ENCODE assay signal across 8 mouse cellular contexts in the genomic region with DNA sequence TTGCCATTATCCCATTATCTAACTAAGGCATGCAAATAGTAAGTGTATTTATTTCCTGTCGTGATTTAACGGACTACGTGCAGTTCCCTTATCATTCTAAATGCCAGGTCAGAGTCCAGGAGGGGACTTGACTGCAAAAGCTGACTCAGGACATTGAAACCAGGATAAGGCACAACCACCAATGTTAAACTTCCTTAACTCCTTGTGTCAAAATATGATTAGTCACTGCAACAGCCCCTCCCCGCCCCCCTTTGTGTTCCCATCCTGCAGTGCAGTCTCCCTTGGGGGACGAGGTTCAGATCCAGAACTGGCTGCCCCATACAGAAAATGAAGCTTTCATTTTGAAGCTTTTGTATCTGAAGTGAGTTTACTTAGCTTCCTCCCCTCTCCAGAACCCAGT. TPM values are rescaled to one million over a fixed set of nuclear protein-coding genes. Genes with fewer than 3 reads are reported as not detected.
DNase-seq lines count a peak whose midpoint lies in the region; ATAC-seq lines count a peak whose summit lies in the region.

No protein-coding gene starts in this region.

- peak overlapping the region; percentile 81 for H3K9ac ChIP-seq in forebrain, embryonic 11.5 days (ENCODE audit: low read length)
- peak overlapping the region; percentile 96; the same call in 1 of the 2 replicates for H3K9ac ChIP-seq in intestine, embryonic 15.5 days

- H3K4me1 ChIP-seq in forebrain, embryonic 11.5 days (replicated peaks; ENCODE audit: control insufficient read depth, insufficient read depth, low read length): no peaks in the 10 kb centered on the region
- peaks cover 7% of the 10 kb centered on the region for H3K4me1 ChIP-seq in intestine, embryonic 15.5 days (replicated peaks)

- no peaks in the 10 kb centered on the region for H3K9me3 ChIP-seq in forebrain, embryonic 11.5 days (ENCODE audit: control insufficient read depth, low read length)
- H3K9me3 ChIP-seq in intestine, embryonic 15.5 days: no peaks in the 10 kb centered on the region

- no peak overlapping the region for H3K4me3 ChIP-seq in forebrain, embryonic 11.5 days (ENCODE audit: low read depth, low read length)
- H3K4me3 ChIP-seq in intestine, embryonic 15.5 days (replicated peaks): peak overlapping the region; percentile 84

- H3K4me2 ChIP-seq in forebrain, embryonic 11.5 days (ENCODE audit: low read depth, low read length, severe bottlenecking): peak overlapping the region; percentile 47; the same call in 1 of the 2 replicates
- peak overlapping the region; percentile 63 for H3K4me2 ChIP-seq in intestine, embryonic 15.5 days (replicated peaks)

- no peak for ATAC-seq in forebrain, embryonic 11.5 days (replicated peaks; ENCODE audit: low FRiP score)
- ATAC-seq in intestine, embryonic 15.5 days: peak; percentile 46
- ATAC-seq in megakaryocyte progenitor cell, adult 5-6 weeks (replicated peaks; ENCODE audit: poor library complexity): peak; percentile 40

- H3K36me3 ChIP-seq in forebrain, embryonic 11.5 days (ENCODE audit: control insufficient read depth, insufficient read depth, low read length): no peaks in the 10 kb centered on the region
- no peaks in the 10 kb centered on the region for H3K36me3 ChIP-seq in intestine, embryonic 15.5 days

- WGBS in forebrain, embryonic 11.5 days: 62% methylated on average over 5 of the region's 5 CpGs
- 34% methylated on average over 5 of the region's 5 CpGs for WGBS in intestine, embryonic 15.5 days

- no peak overlapping the region for H3K27ac ChIP-seq in forebrain, embryonic 11.5 days (ENCODE audit: low read depth, low read length)
- H3K27ac ChIP-seq in intestine, embryonic 15.5 days: peak overlapping the region; percentile 95

- H3K27me3 ChIP-seq in forebrain, embryonic 11.5 days (ENCODE audit: control insufficient read depth, insufficient read depth, low read length): no peaks in the 10 kb centered on the region
- no peaks in the 10 kb centered on the region for H3K27me3 ChIP-seq in intestine, embryonic 15.5 days (replicated peaks)

- peak; percentile 20 for DNase-seq in urinary bladder, postnatal 14 days (ENCODE audit: low spot score)
- no peak for DNase-seq in urinary bladder, adult 2 months (ENCODE audit: low spot score)
- DNase-seq in forebrain, embryonic 11.5 days (ENCODE audit: low spot score): no peak
- no peak for DNase-seq in frontal cortex, adult 2 months (ENCODE audit: extremely low spot score in 1 of 2, low spot score in 1 of 2)
- DNase-seq in layer of hippocampus, adult 9-11 months: no peak
- no peak for DNase-seq in layer of hippocampus, adult 11-12 months (ENCODE audit: low spot score)

RNA-seq across cellular contexts. Expression of a gene that starts 0.7 kb away (rescaled TPM):
- polyA plus RNA-seq in urinary bladder, adult 2 months (2012; rRNA removed): 14.5 and 15.6 TPM in 2 replicates
- 21.8 and 25.0 TPM in 2 replicates for polyA plus RNA-seq in forebrain, embryonic 11.5 days (2014; fragmentation: Nextera tagmentation; extraction: Ambion mirVana)
- polyA plus RNA-seq in intestine, embryonic 15.5 days (2015; fragmentation: Nextera tagmentation; extraction: Ambion mirVana): 14.9 and 15.7 TPM in 2 replicates
- 14.7 and 16.9 TPM in 2 replicates for total RNA-seq in megakaryocyte progenitor cell, adult 5-6 weeks (2015)
- 11.2 and 19.2 TPM in 2 replicates for total RNA-seq in megakaryocyte progenitor cell, adult 5-6 weeks (2017)
- 27.0 and 30.3 TPM in 2 replicates for polyA plus RNA-seq in frontal cortex, adult 2 months (2012; rRNA removed)

RNA-seq across cellular contexts. Expression of a gene that starts 12.3 kb away (rescaled TPM):
- polyA plus RNA-seq in urinary bladder, adult 2 months (2012; rRNA removed): 15.3 and 20.2 TPM in 2 replicates
- 0.11 and 0.27 TPM in 2 replicates for polyA plus RNA-seq in forebrain, embryonic 11.5 days (2014; fragmentation: Nextera tagmentation; extraction: Ambion mirVana)
- polyA plus RNA-seq in intestine, embryonic 15.5 days (2015; fragmentation: Nextera tagmentation; extraction: Ambion mirVana): 1.6 and 1.8 TPM in 2 replicates
- 0.10 and 0.15 TPM in 2 replicates for total RNA-seq in megakaryocyte progenitor cell, adult 5-6 weeks (2015)
- total RNA-seq in megakaryocyte progenitor cell, adult 5-6 weeks (2017): 0.14 TPM in 1 of 2 replicates, not detected in the other
- polyA plus RNA-seq in frontal cortex, adult 2 months (2012; rRNA removed): 18.1 and 18.2 TPM in 2 replicates

RNA-seq across cellular contexts. Expression of a gene that starts 48.3 kb away (rescaled TPM):
- 0.40 and 2.3 TPM in 2 replicates for polyA plus RNA-seq in urinary bladder, adult 2 months (2012; rRNA removed)
- polyA plus RNA-seq in forebrain, embryonic 11.5 days (2014; fragmentation: Nextera tagmentation; extraction: Ambion mirVana): not detected in 2 replicates
- polyA plus RNA-seq in intestine, embryonic 15.5 days (2015; fragmentation: Nextera tagmentation; extraction: Ambion mirVana): 1,145 and 3,143 TPM in 2 replicates
- total RNA-seq in megakaryocyte progenitor cell, adult 5-6 weeks (2015): not detected in 2 replicates
- total RNA-seq in megakaryocyte progenitor cell, adult 5-6 weeks (2017): not detected in 2 replicates
- polyA plus RNA-seq in frontal cortex, adult 2 months (2012; rRNA removed): 0.24 and 0.25 TPM in 2 replicates

Comparison
In these comparisons a context has a peak if more than half of its experiments do, and no peak if none do; other contexts are left out.
1. RNA of a gene that starts 48.3 kb away (polyA plus RNA-seq): 1,145 to 3,143 TPM in intestine, embryonic 15.5 days; 0.40 to 2.3 TPM in urinary bladder, adult 2 months, 0.24 to 0.25 TPM in frontal cortex, adult 2 months and not detected in forebrain, embryonic 11.5 days; every median in the first group is over 100 times any median in the second.